Mouse (Mus musculus) urinary bladder, postnatal 4 days (tissue): ENCODE measurements around the gene BC016579.
A peak's percentile ranks its signal among the peaks of the same experiment; 100 is the strongest.

Experiments used
- DNase-seq, 2 experiments: peaks; one replicate each; pipeline ENCODE4 v3.0.0; 2021 to 2022; ENCODE audit warnings: low spot score in 2 of 2

The BC016579 gene

GRCm38 (mm10) chr16:45653934-45654332, at the start of gene BC016579:
Gene BC016579 (minus strand): TSS chr16:45654068.
- peak in 1 of 2 experiments; percentile 60 for DNase-seq

DNA sequence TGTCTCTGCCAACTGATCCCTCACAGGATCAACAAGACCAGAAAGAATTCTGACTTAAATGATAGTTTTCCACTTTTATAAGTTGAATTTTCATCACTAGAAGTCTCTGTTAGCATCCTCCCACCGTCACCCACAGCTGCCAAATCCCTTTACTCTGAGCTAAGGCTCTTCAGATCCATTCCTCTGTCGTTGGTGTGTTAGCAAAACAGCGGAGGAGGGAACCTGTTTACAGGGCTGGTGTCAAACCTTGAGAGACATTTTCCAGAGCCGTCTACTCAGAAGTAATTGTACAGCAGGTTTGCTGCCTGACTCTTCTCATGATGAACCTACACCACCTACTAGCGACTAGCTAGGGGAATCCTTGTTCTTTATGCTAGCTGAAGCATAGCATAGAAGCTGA, 45.4 kb upstream of the BC016579 start:
- no peak for DNase-seq

DNA sequence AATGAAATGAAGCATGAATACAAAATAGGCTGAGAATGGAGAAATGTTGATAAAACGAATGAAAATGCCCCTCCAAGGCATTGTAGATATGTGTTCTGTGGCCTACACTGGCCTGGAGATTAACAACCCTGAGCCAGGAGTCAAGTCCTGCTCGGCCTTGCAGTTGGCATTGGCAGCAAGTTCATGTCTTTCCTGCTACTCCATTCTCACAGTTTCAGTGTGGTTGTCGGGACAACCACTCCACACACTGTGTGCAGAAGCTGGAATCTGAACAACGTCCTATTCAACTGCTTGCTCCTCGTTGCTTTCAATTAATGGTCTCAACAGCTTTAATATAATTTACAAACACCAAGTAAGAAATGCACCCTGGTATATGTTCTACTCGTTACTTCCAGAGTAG, 44.1 kb upstream of the BC016579 start:
- DNase-seq: no peak

DNA sequence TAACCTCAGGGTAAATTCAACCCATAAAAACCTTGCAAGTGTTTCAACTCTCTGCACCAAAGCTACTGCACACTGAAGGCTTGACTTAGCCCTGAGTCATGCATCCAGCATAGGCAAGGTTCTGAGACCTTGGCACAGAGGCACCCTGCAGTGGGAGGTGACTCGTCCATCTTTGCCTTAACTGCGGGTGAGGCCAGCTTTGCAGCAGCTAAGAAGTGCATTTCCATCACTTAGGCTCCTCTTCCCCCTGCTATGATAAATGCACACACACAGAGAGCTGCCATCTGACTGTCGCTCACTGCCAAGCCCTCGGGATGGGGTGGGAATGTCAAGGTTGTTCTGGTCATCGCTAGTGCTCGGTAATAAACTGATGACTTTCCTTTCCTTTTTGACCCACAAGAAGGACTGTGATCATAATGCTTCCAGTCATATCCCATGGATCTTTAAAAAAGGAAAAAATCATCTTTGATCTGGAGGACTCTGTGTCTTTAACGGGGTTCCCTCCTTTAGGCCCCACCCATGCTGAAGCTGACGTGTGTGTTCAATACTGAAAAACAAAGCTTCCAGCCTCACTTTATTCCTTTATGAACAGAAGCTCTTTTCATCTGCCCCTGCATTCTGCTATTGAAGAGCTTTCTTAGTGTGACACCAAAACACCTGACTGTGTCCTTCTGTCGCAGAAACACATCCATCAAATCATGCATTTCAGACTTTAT, 41.7 kb upstream of the BC016579 start:
- DNase-seq: no peak

- DNase-seq: no peak
Measured at GRCm38 (mm10) chr16:45693558-45693957, 39.7 kb upstream of the BC016579 start, which contains the start of gene Tmprss7. Gene Tmprss7 (minus strand): TSS chr16:45693658.

- no peak for DNase-seq
Measured at GRCm38 (mm10) chr16:45692851-45693250, 39.0 kb upstream of the BC016579 start.

GRCm38 (mm10) chr16:45690178-45690577, 36.3 kb upstream of the BC016579 start:
- no peak for DNase-seq

DNA sequence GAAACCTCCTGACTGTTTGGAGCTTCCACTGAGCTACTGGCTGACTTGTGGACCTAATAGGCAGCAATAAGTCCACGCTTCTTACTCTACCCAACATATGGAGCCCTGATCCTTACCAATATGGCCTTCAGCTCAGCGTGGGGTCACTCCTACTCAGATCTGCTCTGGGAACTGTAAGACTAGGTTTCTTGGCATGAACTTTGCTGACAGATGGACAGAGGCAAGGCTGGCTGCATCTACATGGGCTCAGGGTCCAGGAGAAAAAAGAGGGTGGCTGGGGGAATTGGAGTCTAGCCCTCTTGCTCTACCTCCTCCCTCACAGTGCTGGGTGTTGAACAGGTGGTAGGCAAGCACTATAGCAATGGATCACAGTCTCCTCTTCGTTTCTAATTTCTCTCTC, 33.0 kb upstream of the BC016579 start:
- DNase-seq: no peak

- no peak for DNase-seq
Measured at GRCm38 (mm10) chr16:45685295-45685694, 31.4 kb upstream of the BC016579 start.

DNA sequence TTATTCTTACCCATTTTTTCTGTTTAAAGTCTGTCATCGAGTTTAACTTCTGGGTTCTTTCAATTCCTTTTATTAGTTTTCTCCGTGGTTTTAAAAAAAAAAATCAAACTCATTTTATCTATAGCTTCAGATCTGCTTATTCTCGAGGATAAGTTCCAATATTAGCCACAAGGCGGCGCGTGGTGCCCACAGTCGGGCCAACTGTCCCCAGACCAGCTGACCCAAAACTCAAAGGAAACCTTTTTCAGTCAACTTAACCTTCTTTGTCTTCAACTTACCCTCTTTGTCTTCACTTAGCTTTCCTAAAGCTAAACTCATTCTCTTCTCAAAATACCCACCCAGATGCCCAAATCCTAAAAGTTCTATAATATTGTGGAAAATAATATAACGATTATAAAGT, 30.9 kb upstream of the BC016579 start:
- peak; percentile 30 to 78 for DNase-seq

DNA sequence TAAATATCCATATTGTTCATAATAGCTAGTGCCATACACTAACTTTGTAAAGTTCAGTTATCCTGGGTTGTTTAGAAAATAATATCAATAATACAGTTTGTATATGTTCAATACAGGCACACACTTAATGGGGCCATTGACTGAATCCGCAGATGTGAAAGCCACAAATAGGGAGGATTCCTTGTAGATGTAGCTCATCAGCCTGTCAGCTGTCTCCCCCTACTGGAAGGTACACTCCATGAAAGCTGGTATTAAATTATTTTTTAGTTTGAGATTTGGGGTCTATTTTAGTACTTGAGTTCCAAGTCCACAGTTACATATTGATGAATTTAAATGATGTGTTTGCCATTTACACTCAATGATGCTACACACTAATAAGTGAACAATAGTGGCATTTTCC, 22.6 kb upstream of the BC016579 start:
- DNase-seq: no peak

- DNase-seq: no peak
Measured at GRCm38 (mm10) chr16:45670005-45670404, 16.1 kb upstream of the BC016579 start.

DNA sequence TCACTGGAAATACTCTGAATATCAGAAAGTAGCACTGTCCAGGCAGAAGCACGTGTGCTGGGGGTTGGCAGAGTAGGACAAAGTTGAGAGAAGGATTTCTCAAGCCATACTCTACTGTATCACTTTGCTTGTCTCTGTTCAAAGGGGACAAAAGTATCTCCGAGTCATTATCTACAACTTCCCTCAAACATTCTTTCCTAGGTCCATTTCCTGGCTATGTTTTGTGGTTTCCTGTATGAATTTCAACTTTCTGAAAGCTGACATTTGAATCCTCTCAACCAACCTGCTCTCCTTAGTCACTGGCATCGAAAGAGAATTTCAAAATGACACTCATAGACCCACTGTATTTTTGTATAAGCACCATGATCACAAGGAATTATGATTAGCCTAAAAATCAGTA, 14.3 kb upstream of the BC016579 start:
- no peak for DNase-seq

GRCm38 (mm10) chr16:45666136-45666535, 12.3 kb upstream of the BC016579 start:
- no peak for DNase-seq

- no peak for DNase-seq
Measured at GRCm38 (mm10) chr16:45662381-45662780, 8.5 kb upstream of the BC016579 start.

- DNase-seq: no peak
Measured at GRCm38 (mm10) chr16:45659596-45659995, 5.7 kb upstream of the BC016579 start.

DNA sequence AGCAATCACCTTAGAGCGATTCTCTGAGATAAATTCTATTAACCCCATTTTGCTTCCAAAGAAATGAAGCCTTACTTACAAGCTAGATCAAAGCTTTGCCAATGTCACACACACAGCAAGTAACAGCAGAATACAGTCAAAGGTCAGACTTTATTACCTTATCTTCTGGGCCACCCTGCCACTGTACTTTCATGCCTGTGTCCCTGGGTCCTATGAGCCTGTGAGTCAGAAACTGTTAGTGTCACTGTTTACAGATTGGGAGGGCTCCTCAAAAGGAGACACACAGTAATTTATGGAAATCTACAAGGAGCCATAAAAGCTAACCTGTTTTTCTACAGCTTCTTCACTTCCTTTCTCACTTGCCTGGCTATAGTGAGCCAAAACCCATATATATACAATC, 4.4 kb upstream of the BC016579 start:
- no peak for DNase-seq

- DNase-seq: no peak
Measured at GRCm38 (mm10) chr16:45657574-45658159, 3.8 kb upstream of the BC016579 start.

GRCm38 (mm10) chr16:45654465-45654864, 597 bp upstream of the BC016579 start:
- no peak for DNase-seq

GRCm38 (mm10) chr16:45653009-45653933, 597 bp downstream of the BC016579 start:
- DNase-seq: no peak

DNA sequence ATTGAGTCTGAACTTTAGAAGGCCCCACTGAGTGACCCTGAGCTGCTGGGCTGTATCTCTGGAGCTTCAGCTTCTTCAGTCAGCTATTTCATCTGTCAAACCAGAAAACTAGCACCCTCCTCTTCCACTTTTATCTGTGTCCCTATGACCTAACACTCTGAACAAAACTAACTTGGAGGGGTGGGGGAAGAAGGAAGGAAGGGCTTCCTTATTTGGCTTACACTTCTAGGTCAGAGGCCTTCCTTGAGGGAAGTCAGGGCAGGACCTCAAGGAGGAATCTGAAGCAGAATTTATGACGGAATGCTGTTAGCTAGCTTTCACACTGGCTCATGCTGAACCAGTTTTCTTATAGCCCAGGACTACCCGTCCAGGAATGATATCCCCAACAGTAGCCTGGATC, 2.4 kb downstream of the BC016579 start:
- no peak for DNase-seq

- no peak for DNase-seq
Measured at GRCm38 (mm10) chr16:45644380-45644779, 9.5 kb downstream of the BC016579 start.
